Mouse (Mus musculus) olfactory bulb, adult 2 months (tissue): ENCODE measurements at regions not wholly inside any gene's neighbourhood (a gene's known extent, or its start where the extent isn't known, plus 50 kb on each side); places are given as distances from the start of the nearest gene placed in this dataset.
"Not testable (repeated sequence)": the region's sequence is repeated elsewhere in the genome, so short reads cannot be mapped to it uniquely, and the experiment has no call there.

Experiments used
- H3K27ac ChIP-seq: fragments of 200-500 bp; 2 replicates; pipeline ENCODE4 v1.5.1; 2012; ENCODE audit warnings: low read depth, low read length; ENCODE audit not compliant: insufficient read depth
- H3K4me1 ChIP-seq: fragments of 200-500 bp; 2 replicates; pipeline ENCODE4 v1.6.1; 2012; ENCODE audit warnings: low read length; ENCODE audit not compliant: control insufficient read depth, insufficient read depth
- H3K4me3 ChIP-seq: fragments of 200-500 bp; 2 replicates; pipeline ENCODE4 v1.5.1; 2012; ENCODE audit warnings: mild to moderate bottlenecking, low read depth, low read length, moderate library complexity; ENCODE audit not compliant: insufficient read depth
- CTCF ChIP-seq: fragments of 200-500 bp; IDR thresholded peaks from 2 replicates; pipeline ENCODE4 v1.5.1; 2012; ENCODE audit warnings: low read depth, mild to moderate bottlenecking, low read length, moderate library complexity; ENCODE audit not compliant: insufficient read depth
- POLR2A ChIP-seq: fragments of 200-500 bp; IDR thresholded peaks from 2 replicates; pipeline ENCODE4 v1.6.1; 2012; ENCODE audit warnings: mild to moderate bottlenecking, low read depth, low read length, moderate library complexity; ENCODE audit not compliant: insufficient read depth
- WGBS: fragments of 180-500 bp; shearing (Covaris S2); methylation state at CpG from one replicate; pipeline ENCODE4 v1.1.7; 2018; 5-methylcytosine and 5-hydroxymethylcytosine counted together

- WGBS: 90% methylated on average over 5 of the region's 5 CpGs
Observed at GRCm38 (mm10) chr16:54894661-54895060, 403.1 kb downstream of the Zpld1 start.

DNA sequence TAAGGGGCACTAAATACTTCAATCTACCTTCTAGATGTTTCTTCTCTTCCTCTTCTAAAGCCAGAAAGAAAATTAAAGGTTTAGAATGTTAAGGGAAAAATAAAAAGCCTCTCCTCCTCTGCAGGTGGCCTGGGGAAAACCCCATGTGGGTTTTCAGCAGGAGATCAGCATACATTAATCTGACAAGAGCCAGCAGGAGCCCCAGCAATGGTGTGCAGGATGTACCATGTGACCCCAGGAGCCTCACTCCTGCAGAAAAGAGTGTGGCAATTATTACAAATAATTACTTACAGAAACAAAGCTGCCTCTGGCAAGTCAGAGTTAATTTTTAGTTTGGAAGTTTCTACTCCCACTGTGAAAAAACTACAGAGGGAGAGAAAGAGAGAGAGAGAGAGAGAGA is 440.4 kb downstream of the Zpld1 start:
- no peaks in the 10 kb centered on the region for H3K4me1 ChIP-seq
- no peak for TF ChIP-seq POLR2A
- no peak for TF ChIP-seq CTCF
- no peak overlapping the region for H3K4me3 ChIP-seq
- H3K27ac ChIP-seq: no peak overlapping the region

More at GRCm38 (mm10) chr16:54894661-54895060, 403.1 kb downstream of the Zpld1 start:
- H3K4me1 ChIP-seq: no peaks in the 10 kb centered on the region
- H3K4me3 ChIP-seq: no peak overlapping the region
- TF ChIP-seq CTCF (no peak), POLR2A (no peak)
- no peak overlapping the region for H3K27ac ChIP-seq

GRCm38 (mm10) chr16:54842996-54843395 is 454.8 kb downstream of the Zpld1 start:
- H3K4me1 ChIP-seq, H3K4me3 ChIP-seq, H3K27ac ChIP-seq: not testable (repeated sequence)
- 91% methylated on average over 4 of the region's 4 CpGs for WGBS
